Mouse (Mus musculus) heart, embryonic 13.5 days (tissue): ENCODE results near the gene Fgfr2. TPM values are rescaled to one million over a fixed set of nuclear protein-coding genes. Genes with fewer than 3 reads are reported as not detected.
A peak's percentile ranks its signal among the peaks of the same experiment; 100 is the strongest.

Source experiments
- ATAC-seq: fragments of 200-750 bp; cut with Nextera tagmentation; 2 replicates; pipeline ENCODE4 v1.8.0; 2017; ENCODE audit warnings: moderate TSS enrichment; ENCODE audit not compliant: insufficient number of reproducible peaks, low FRiP score, low TSS enrichment; ENCODE audit errors: extremely low read depth
- H3K27ac ChIP-seq: fragments of 300-500 bp; sonication (generic); replicated peaks from 2 replicates; pipeline ENCODE4 v1.5.1; 2015; ENCODE audit warnings: moderate library complexity, mild to moderate bottlenecking, inconsistent platforms
- H3K27me3 ChIP-seq: fragments of 300-500 bp; sonication (generic); replicated peaks from 2 replicates; pipeline ENCODE4 v1.6.1; 2015; ENCODE audit warnings: mild to moderate bottlenecking, inconsistent platforms
- H3K36me3 ChIP-seq: fragments of 300-500 bp; sonication (generic); 2 replicates; pipeline ENCODE4 v1.6.1; 2015; ENCODE audit warnings: mild to moderate bottlenecking, inconsistent platforms
- H3K4me1 ChIP-seq: fragments of 300-500 bp; sonication (generic); 2 replicates; pipeline ENCODE4 v1.6.1; 2015; ENCODE audit warnings: inconsistent platforms
- H3K4me2 ChIP-seq: fragments of 300-500 bp; sonication (generic); 2 replicates; pipeline ENCODE4 v1.6.1; 2015; ENCODE audit warnings: inconsistent platforms, mild to moderate bottlenecking, moderate library complexity
- H3K4me3 ChIP-seq: fragments of 300-500 bp; sonication (generic); 2 replicates; pipeline ENCODE4 v1.5.1; 2015; ENCODE audit warnings: moderate library complexity, mild to moderate bottlenecking, inconsistent platforms
- H3K9ac ChIP-seq: fragments of 300-500 bp; sonication (generic); 2 replicates; pipeline ENCODE4 v1.6.1; 2015; ENCODE audit warnings: inconsistent platforms, mild to moderate bottlenecking, moderate library complexity
- H3K9me3 ChIP-seq: fragments of 300-500 bp; sonication (generic); 2 replicates; pipeline ENCODE4 v1.6.1; 2016; ENCODE audit warnings: inconsistent platforms
- WGBS: fragments of 180-500 bp; shearing (Covaris S2); methylation state at CpG from one replicate; pipeline ENCODE4 v1.1.7; 2015; ENCODE audit warnings: mixed read lengths; 5-methylcytosine and 5-hydroxymethylcytosine counted together
- polyA plus RNA-seq: library from polyadenylated mRNA; unstranded; fragments of >200 nt; fragmentation: Nextera tagmentation; extraction: Ambion mirVana; gene quantifications from 2 replicates; pipeline ENCODE4 v1.2.1, GENCODE M21; 2015

The Fgfr2 gene
- polyA plus RNA-seq, 1 experiment from 2014 or later: 22.5 TPM

DNA sequence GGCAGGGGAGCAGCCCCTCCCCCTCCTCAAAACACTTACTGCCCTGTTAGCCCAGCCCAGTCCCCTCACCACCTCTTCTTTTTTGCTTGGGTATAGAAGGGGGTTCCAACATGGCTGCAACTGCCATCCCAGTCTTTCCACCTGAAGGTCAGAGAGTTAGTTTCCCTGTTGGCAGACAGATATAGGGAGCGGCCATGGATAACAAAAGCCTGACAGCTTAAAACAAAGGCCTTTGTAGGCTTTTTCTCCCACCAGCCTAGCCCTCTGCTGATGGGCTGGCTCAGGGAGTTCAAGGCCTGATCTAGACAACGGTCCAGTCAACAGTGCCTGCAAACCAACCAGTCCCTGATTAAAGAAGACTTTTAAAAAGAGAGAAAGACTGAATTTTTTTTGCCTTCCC lies 780.0 kb downstream of the Fgfr2 start:
- no peaks in the 10 kb centered on the region for H3K9me3 ChIP-seq
- no peak overlapping the region for H3K4me3 ChIP-seq
- H3K27me3 ChIP-seq: no peaks in the 10 kb centered on the region
- H3K4me2 ChIP-seq: no peak overlapping the region
- 70% methylated on average over 2 of the region's 2 CpGs for WGBS
- no peak overlapping the region for H3K9ac ChIP-seq
- H3K36me3 ChIP-seq: no peaks in the 10 kb centered on the region
- no peak overlapping the region for H3K27ac ChIP-seq
- H3K4me1 ChIP-seq: peaks cover 19% of the 10 kb centered on the region
- no peak for ATAC-seq

- Histone ChIP-seq H3K9ac (no peak overlapping the region), H3K4me3 (no peak overlapping the region), H3K27ac (peak overlapping the region; percentile 83), H3K4me2 (no peak overlapping the region), H3K27me3 (no peaks in the 10 kb centered on the region), H3K9me3 (no peaks in the 10 kb centered on the region; the same call in 1 of the 2 replicates), H3K36me3 (no peaks in the 10 kb centered on the region), H3K4me1 (peaks cover 22% of the 10 kb centered on the region)
- ATAC-seq: no peak
- 54% methylated on average over 14 of the region's 14 CpGs for WGBS
Measured at GRCm38 (mm10) chr7:132339041-132339839, 783.9 kb downstream of the Fgfr2 start.

DNA sequence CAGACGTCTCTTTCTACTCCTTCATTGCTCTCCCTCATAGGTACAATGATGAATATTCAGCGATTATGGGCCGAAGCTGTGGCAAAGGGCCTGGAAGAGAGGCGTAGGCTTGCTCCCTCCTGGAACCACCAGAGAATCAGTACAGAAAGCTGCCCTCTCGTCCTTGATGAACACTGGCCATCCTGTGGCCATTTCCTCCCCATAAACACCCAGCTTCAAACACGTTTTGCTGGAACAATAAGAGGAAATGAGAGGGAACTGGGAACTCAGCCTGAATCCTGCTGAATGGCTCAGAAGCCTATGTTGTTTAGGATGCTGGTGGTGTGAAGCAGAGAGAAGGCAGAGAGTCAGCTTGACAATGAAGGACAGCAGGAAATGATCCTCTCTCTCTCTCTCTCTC lies 784.8 kb downstream of the Fgfr2 start:
- H3K36me3 ChIP-seq: no peaks in the 10 kb centered on the region
- H3K27ac ChIP-seq: peak overlapping the region; percentile 83
- no peak overlapping the region for H3K4me3 ChIP-seq
- no peak overlapping the region for H3K9ac ChIP-seq
- H3K4me2 ChIP-seq: no peak overlapping the region
- H3K27me3 ChIP-seq: peaks cover 4% of the 10 kb centered on the region; the same call in 1 of the 2 replicates
- no peak for ATAC-seq
- WGBS: 53% methylated on average over 6 of the region's 6 CpGs
- H3K4me1 ChIP-seq: peaks cover 22% of the 10 kb centered on the region
- no peaks in the 10 kb centered on the region; the same call in 1 of the 2 replicates for H3K9me3 ChIP-seq

GRCm38 (mm10) chr7:132337268-132337917 lies 785.8 kb downstream of the Fgfr2 start:
- no peaks in the 10 kb centered on the region; the same call in 1 of the 2 replicates for H3K9me3 ChIP-seq
- no peak overlapping the region for H3K4me3 ChIP-seq
- no peak for ATAC-seq
- H3K36me3 ChIP-seq: no peaks in the 10 kb centered on the region
- peaks cover 12% of the 10 kb centered on the region; the same call in 1 of the 2 replicates for H3K27me3 ChIP-seq
- H3K4me1 ChIP-seq: peaks cover 22% of the 10 kb centered on the region
- no peak overlapping the region for H3K9ac ChIP-seq
- WGBS: 76% methylated on average over 11 of the region's 11 CpGs
- no peak overlapping the region for H3K4me2 ChIP-seq
- 0 out of 2 replicates have a peak overlapping the region, but pooled peaks have one; percentile 83 for H3K27ac ChIP-seq

DNA sequence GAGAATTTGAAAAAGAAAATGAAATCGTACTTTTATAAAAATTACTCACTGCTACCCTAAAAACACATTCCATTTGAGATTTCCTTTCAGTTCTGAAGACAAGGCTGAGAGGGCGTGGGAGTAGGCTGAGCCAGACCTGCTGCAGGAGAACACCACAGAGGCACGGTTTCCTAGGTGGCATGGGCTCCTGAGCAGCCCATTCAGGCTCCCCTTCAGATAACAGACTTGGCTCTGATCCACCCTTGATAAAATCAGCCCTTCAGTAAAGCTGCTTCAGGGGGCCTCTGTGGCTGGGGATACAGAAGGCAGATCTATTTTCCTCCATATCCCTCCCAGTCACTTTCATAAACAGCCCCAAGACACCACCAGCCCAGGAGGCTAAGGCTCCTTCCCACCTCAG lies 786.4 kb downstream of the Fgfr2 start:
- peaks cover 22% of the 10 kb centered on the region for H3K4me1 ChIP-seq
- H3K36me3 ChIP-seq: no peaks in the 10 kb centered on the region
- 0 out of 2 replicates have a peak overlapping the region, but pooled peaks have one; percentile 83 for H3K27ac ChIP-seq
- no peaks in the 10 kb centered on the region; the same call in 1 of the 2 replicates for H3K9me3 ChIP-seq
- H3K27me3 ChIP-seq: peaks cover 12% of the 10 kb centered on the region; the same call in 1 of the 2 replicates
- no peak for ATAC-seq
- H3K4me2 ChIP-seq: no peak overlapping the region
- H3K4me3 ChIP-seq: no peak overlapping the region
- H3K9ac ChIP-seq: peak overlapping the region; percentile 47; the same call in 1 of the 2 replicates
- WGBS: 42% methylated on average over 3 of the region's 3 CpGs

GRCm38 (mm10) chr7:132335367-132335766 lies 787.8 kb downstream of the Fgfr2 start:
- Histone ChIP-seq H3K9me3 (no peaks in the 10 kb centered on the region; the same call in 1 of the 2 replicates), H3K4me1 (peaks cover 22% of the 10 kb centered on the region), H3K27ac (no peak overlapping the region), H3K9ac (no peak overlapping the region), H3K36me3 (no peaks in the 10 kb centered on the region), H3K4me3 (no peak overlapping the region), H3K27me3 (peaks cover 12% of the 10 kb centered on the region; the same call in 1 of the 2 replicates), H3K4me2 (no peak overlapping the region)
- ATAC-seq: no peak
- 68% methylated on average over 4 of the region's 4 CpGs for WGBS

- Histone ChIP-seq H3K4me3 (no peak overlapping the region), H3K9me3 (no peaks in the 10 kb centered on the region; the same call in 1 of the 2 replicates), H3K27ac (no peak overlapping the region), H3K4me2 (no peak overlapping the region), H3K4me1 (peaks cover 15% of the 10 kb centered on the region), H3K9ac (no peak overlapping the region), H3K27me3 (peaks cover 12% of the 10 kb centered on the region; the same call in 1 of the 2 replicates), H3K36me3 (no peaks in the 10 kb centered on the region)
- no peak for ATAC-seq
- WGBS: 76% methylated on average over 1 of the region's 1 CpGs
Measured at GRCm38 (mm10) chr7:132333078-132333477, 790.1 kb downstream of the Fgfr2 start.

GRCm38 (mm10) chr7:132332176-132332575 lies 791.0 kb downstream of the Fgfr2 start:
- Histone ChIP-seq H3K4me1 (peaks cover 8% of the 10 kb centered on the region), H3K4me3 (no peak overlapping the region), H3K4me2 (no peak overlapping the region), H3K27ac (no peak overlapping the region), H3K9ac (no peak overlapping the region), H3K27me3 (peaks cover 12% of the 10 kb centered on the region; the same call in 1 of the 2 replicates), H3K9me3 (no peaks in the 10 kb centered on the region; the same call in 1 of the 2 replicates), H3K36me3 (no peaks in the 10 kb centered on the region)
- 65% methylated on average over 11 of the region's 11 CpGs for WGBS
- ATAC-seq: no peak

DNA sequence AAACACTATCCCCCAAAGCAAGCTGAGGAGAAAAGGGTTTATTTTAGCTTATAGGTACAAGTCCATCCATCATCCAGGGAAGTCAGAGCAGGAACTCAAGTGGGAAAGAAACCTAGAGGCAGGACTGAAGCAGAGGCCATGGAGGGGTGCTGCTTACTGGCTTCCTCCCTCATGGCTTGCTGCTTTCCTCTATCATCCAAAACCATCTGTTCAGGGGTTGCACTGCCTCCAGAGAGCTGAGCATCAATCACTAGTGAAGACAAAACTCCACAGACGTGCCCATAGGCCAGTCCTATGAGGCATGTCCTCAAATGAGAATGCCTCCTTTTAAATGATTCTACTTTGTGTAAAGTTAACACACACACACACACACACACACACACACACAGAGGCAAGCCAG lies 793.0 kb downstream of the Fgfr2 start:
- Histone ChIP-seq H3K36me3 (no peaks in the 10 kb centered on the region), H3K9me3 (no peaks in the 10 kb centered on the region), H3K4me3 (no peak overlapping the region), H3K4me2 (no peak overlapping the region), H3K27me3 (peaks cover 12% of the 10 kb centered on the region; the same call in 1 of the 2 replicates), H3K9ac (no peak overlapping the region), H3K27ac (no peak overlapping the region), H3K4me1 (peaks cover 5% of the 10 kb centered on the region)
- 59% methylated on average over 1 of the region's 1 CpGs for WGBS
- ATAC-seq: no peak

- no peak overlapping the region for H3K9ac ChIP-seq
Measured at GRCm38 (mm10) chr7:132328648-132329047, 794.5 kb downstream of the Fgfr2 start.

DNA sequence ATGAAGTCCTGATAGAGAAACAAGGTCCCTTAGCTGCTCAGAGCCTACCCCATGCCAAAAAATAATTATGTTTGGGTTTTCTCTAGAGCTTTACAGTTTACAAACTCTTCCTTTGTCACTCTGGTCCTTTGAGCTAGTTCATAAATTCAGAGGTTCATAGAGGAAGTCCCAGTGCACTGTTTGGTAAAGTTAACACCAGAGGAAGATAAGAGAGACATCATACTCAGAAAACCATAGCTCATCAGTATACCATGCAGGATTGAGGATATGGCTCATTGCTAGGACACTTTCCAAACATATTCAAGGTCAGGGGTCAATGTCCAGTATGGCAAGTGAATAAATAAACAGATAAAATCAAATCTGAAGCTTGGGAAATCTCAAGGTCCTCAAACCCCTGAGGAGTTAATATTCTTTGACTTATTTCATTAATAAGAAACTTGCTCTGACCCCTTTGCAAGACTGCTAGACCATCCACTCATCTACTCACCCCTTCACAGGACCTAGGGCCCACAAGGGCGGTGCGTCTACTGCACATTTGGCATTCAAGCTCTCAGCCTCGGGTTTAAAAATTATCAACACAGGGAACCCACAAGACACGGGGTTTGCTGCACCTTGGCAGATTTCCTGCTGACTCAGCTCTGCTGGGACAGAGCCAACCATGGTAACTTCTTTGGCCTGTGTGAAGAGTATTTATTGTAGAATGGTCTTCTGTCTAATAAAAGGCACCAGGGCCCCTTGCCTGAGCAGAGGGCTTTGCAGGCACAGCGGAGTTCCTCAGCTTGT lies 797.4 kb downstream of the Fgfr2 start:
- H3K27ac ChIP-seq: no peak overlapping the region
- ATAC-seq: no peak
- 47% methylated on average over 5 of the region's 5 CpGs for WGBS
- H3K4me2 ChIP-seq: no peak overlapping the region
- H3K9ac ChIP-seq: no peak overlapping the region
- H3K27me3 ChIP-seq: peaks cover 11% of the 10 kb centered on the region
- peaks cover 5% of the 10 kb centered on the region for H3K4me1 ChIP-seq
- H3K36me3 ChIP-seq: no peaks in the 10 kb centered on the region
- H3K9me3 ChIP-seq: no peaks in the 10 kb centered on the region
- no peak overlapping the region for H3K4me3 ChIP-seq

More at GRCm38 (mm10) chr7:132328648-132329047, 794.5 kb downstream of the Fgfr2 start:
- Histone ChIP-seq H3K27ac (no peak overlapping the region), H3K4me3 (no peak overlapping the region), H3K4me1 (peaks cover 5% of the 10 kb centered on the region), H3K9me3 (no peaks in the 10 kb centered on the region), H3K4me2 (no peak overlapping the region), H3K27me3 (peaks cover 10% of the 10 kb centered on the region; the same call in 1 of the 2 replicates), H3K36me3 (no peaks in the 10 kb centered on the region)
- 76% methylated on average over 1 of the region's 1 CpGs for WGBS
- ATAC-seq: no peak
